ENCODE assay signal across 24 mouse cellular contexts in genomic region chr7:83798004-83798403, GRCm38 (mm10). TPM values are rescaled to one million over a fixed set of nuclear protein-coding genes. Genes with fewer than 3 reads are reported as not detected.
DNase-seq lines count a peak whose midpoint lies in the region; ATAC-seq and TF ChIP-seq lines count a peak whose summit lies in the region.
"Had no signal": no experiment of that assay in that cellular context is flagged by ENCODE, and none has a peak within 500 bp of the region (broad histone marks: within the 10 kb centered on the region; RNA-seq: fewer than 3 reads in every experiment).

No protein-coding gene starts in this region.

- H3K4me2 ChIP-seq in intestine, embryonic 14.5 days (ENCODE audit: low read length), result no peak overlapping the region
- H3K4me2 ChIP-seq in intestine, postnatal 0 days (replicated peaks; ENCODE audit: low read depth), result no peak overlapping the region
- no peak overlapping the region for H3K4me2 ChIP-seq in lung, postnatal 0 days (replicated peaks; ENCODE audit: low read depth, low read length)
- H3K4me2 ChIP-seq in limb, embryonic 13.5 days (replicated peaks), result no peak overlapping the region
- no peak overlapping the region for H3K4me2 ChIP-seq in stomach, postnatal 0 days (replicated peaks; ENCODE audit: low read depth)
- H3K4me2 ChIP-seq: heart, embryonic 11.5 days had no signal

- H3K27me3 ChIP-seq in intestine, embryonic 14.5 days (replicated peaks; ENCODE audit: control insufficient read depth, insufficient read depth, low read length), result no peaks in the 10 kb centered on the region
- no peaks in the 10 kb centered on the region for H3K27me3 ChIP-seq in intestine, postnatal 0 days (replicated peaks; ENCODE audit: control insufficient read depth, insufficient read depth, low read length)
- no peaks in the 10 kb centered on the region for H3K27me3 ChIP-seq in lung, postnatal 0 days (replicated peaks; ENCODE audit: insufficient read depth, low read length)
- H3K27me3 ChIP-seq in limb, embryonic 13.5 days, result no peaks in the 10 kb centered on the region
- no peaks in the 10 kb centered on the region for H3K27me3 ChIP-seq in stomach, postnatal 0 days (ENCODE audit: control insufficient read depth, insufficient read depth, low read length)

- H3K9ac ChIP-seq in intestine, embryonic 14.5 days (ENCODE audit: low read length), result no peak overlapping the region
- no peak overlapping the region for H3K9ac ChIP-seq in intestine, postnatal 0 days (ENCODE audit: low read depth, low read length)
- no peak overlapping the region for H3K9ac ChIP-seq in lung, postnatal 0 days (replicated peaks; ENCODE audit: low read depth)
- no peak overlapping the region for H3K9ac ChIP-seq in limb, embryonic 13.5 days
- no peak overlapping the region for H3K9ac ChIP-seq in stomach, postnatal 0 days (ENCODE audit: low read length)
- H3K9ac ChIP-seq: liver, embryonic 14.5 days had no signal

- H3K4me3 ChIP-seq in intestine, embryonic 14.5 days (ENCODE audit: low read depth, low read length), result no peak overlapping the region
- no peak overlapping the region for H3K4me3 ChIP-seq in intestine, postnatal 0 days (ENCODE audit: low read depth, low read length)
- no peak overlapping the region for H3K4me3 ChIP-seq in lung, postnatal 0 days (ENCODE audit: low read depth, low read length)
- H3K4me3 ChIP-seq in limb, embryonic 13.5 days, result no peak overlapping the region
- no peak overlapping the region for H3K4me3 ChIP-seq in stomach, postnatal 0 days (ENCODE audit: low read depth, low read length)
- H3K4me3 ChIP-seq: hindbrain, embryonic 10.5 days; layer of hippocampus, adult 2 months had no signal

- DNase-seq in intestine, embryonic 14.5 days (ENCODE audit: low spot score), result no peak
- peak; percentile 73 for DNase-seq in lung, postnatal 0 days (ENCODE audit: low spot score)
- no peak for DNase-seq in lung, postnatal 4 days
- no peak for DNase-seq in stomach, postnatal 0 days (ENCODE audit: low spot score)
- DNase-seq in heart, adult 9 months (ENCODE audit: low spot score in 2 of 2), result no peak
- no peak for DNase-seq in spleen, adult 12 weeks (ENCODE audit: low spot score)
- DNase-seq: cerebellum, adult 18-20 months; kidney, adult 8-10 months; kidney, postnatal 25 days; lung, postnatal 14 days; midbrain, embryonic 14.5 days; thymus, adult 18-20 months; thymus, postnatal 36 days had no signal

- peak; percentile 63; the same call in 1 of the 2 replicates for ATAC-seq in intestine, embryonic 14.5 days (replicated peaks; ENCODE audit: low FRiP score, low TSS enrichment, low read depth)
- no peak for ATAC-seq in intestine, postnatal 0 days
- ATAC-seq in lung, postnatal 0 days, result peak; percentile 46; the same call in 1 of the 2 replicates
- ATAC-seq in limb, embryonic 13.5 days (ENCODE audit: low FRiP score, low read depth), result no peak
- ATAC-seq in stomach, postnatal 0 days (ENCODE audit: low FRiP score, low TSS enrichment), result no peak
- ATAC-seq: CD4-positive, CD25-positive, alpha-beta regulatory T cell, adult 4 months; forebrain, embryonic 14.5 days; hindbrain, postnatal 0 days had no signal

- 0 out of 2 replicates have a peak, but pooled peaks have one; percentile 22 for TF ChIP-seq EP300 in lung, postnatal 0 days (IDR thresholded peaks at IDR 0.05)
- peak; percentile 37 for TF ChIP-seq EP300 in stomach, postnatal 0 days (optimal IDR thresholded peaks at IDR 0.05)

- peak overlapping the region; percentile 36; the same call in 1 of the 2 replicates for H3K27ac ChIP-seq in intestine, embryonic 14.5 days (ENCODE audit: low read depth)
- H3K27ac ChIP-seq in intestine, postnatal 0 days (ENCODE audit: low read depth, low read length), result no peak overlapping the region
- no peak overlapping the region for H3K27ac ChIP-seq in lung, postnatal 0 days (ENCODE audit: low read length)
- H3K27ac ChIP-seq in limb, embryonic 13.5 days, result peak overlapping the region; percentile 61; the same call in 1 of the 2 replicates
- no peak overlapping the region for H3K27ac ChIP-seq in stomach, postnatal 0 days (replicated peaks)
- H3K27ac ChIP-seq: hindbrain, embryonic 10.5 days; hindbrain, postnatal 0 days; layer of hippocampus, adult 2 months; liver, embryonic 14.5 days had no signal

- no peaks in the 10 kb centered on the region for H3K9me3 ChIP-seq in intestine, embryonic 14.5 days (ENCODE audit: control insufficient read depth, low read length)
- no peaks in the 10 kb centered on the region for H3K9me3 ChIP-seq in intestine, postnatal 0 days (ENCODE audit: control insufficient read depth)
- H3K9me3 ChIP-seq in lung, postnatal 0 days (ENCODE audit: low read length), result no peaks in the 10 kb centered on the region
- H3K9me3 ChIP-seq in limb, embryonic 13.5 days, result no peaks in the 10 kb centered on the region
- H3K9me3 ChIP-seq in stomach, postnatal 0 days (ENCODE audit: control insufficient read depth, low read length), result no peaks in the 10 kb centered on the region
- H3K9me3 ChIP-seq: hindbrain, embryonic 10.5 days had no signal

- no peak for TF ChIP-seq CTCF in intestine, postnatal 0 days (IDR thresholded peaks at IDR 0.05; ENCODE audit: low read depth)
- no peak for TF ChIP-seq CTCF in lung, postnatal 0 days (IDR thresholded peaks at IDR 0.05)
- no peak for TF ChIP-seq CTCF in stomach, postnatal 0 days (IDR thresholded peaks at IDR 0.05; ENCODE audit: low read depth)

- H3K36me3 ChIP-seq in intestine, embryonic 14.5 days (ENCODE audit: control insufficient read depth, insufficient read depth, low read length), result no peaks in the 10 kb centered on the region
- H3K36me3 ChIP-seq in intestine, postnatal 0 days (ENCODE audit: control insufficient read depth, insufficient read depth), result no peaks in the 10 kb centered on the region
- no peaks in the 10 kb centered on the region for H3K36me3 ChIP-seq in lung, postnatal 0 days (ENCODE audit: insufficient read depth, low read length)
- H3K36me3 ChIP-seq in limb, embryonic 13.5 days, result no peaks in the 10 kb centered on the region
- H3K36me3 ChIP-seq in stomach, postnatal 0 days (ENCODE audit: control insufficient read depth, insufficient read depth, low read length), result no peaks in the 10 kb centered on the region
- H3K36me3 ChIP-seq: hindbrain, embryonic 10.5 days had no signal

- peaks cover 14% of the 10 kb centered on the region; the same call in 1 of the 2 replicates for H3K4me1 ChIP-seq in intestine, embryonic 14.5 days (replicated peaks; ENCODE audit: control insufficient read depth, insufficient read depth, low read length)
- no peaks in the 10 kb centered on the region; the same call in 1 of the 2 replicates for H3K4me1 ChIP-seq in intestine, postnatal 0 days (replicated peaks; ENCODE audit: control insufficient read depth, insufficient read depth, low read length)
- H3K4me1 ChIP-seq in lung, postnatal 0 days (ENCODE audit: insufficient read depth, low read depth, low read length), result no peaks in the 10 kb centered on the region
- H3K4me1 ChIP-seq in limb, embryonic 13.5 days, result peaks cover 27% of the 10 kb centered on the region
- H3K4me1 ChIP-seq in stomach, postnatal 0 days (replicated peaks; ENCODE audit: control insufficient read depth, insufficient read depth), result no peaks in the 10 kb centered on the region

RNA-seq across cellular contexts. Expression of gene Cfap161, which starts 3.3 kb away (rescaled TPM):
- polyA plus RNA-seq in intestine, embryonic 14.5 days (2014; fragmentation: Nextera tagmentation; extraction: Ambion mirVana), result 0.17 and 0.45 TPM in 2 replicates
- not detected in 2 replicates for polyA plus RNA-seq in intestine, postnatal 0 days (2015; fragmentation: Nextera tagmentation; extraction: Ambion mirVana)
- polyA plus RNA-seq in lung, postnatal 0 days (2015; fragmentation: Nextera tagmentation; extraction: Ambion mirVana), result 6.8 and 10.4 TPM in 2 replicates
- polyA plus RNA-seq in limb, embryonic 13.5 days (2015; fragmentation: Nextera tagmentation; extraction: Ambion mirVana), result 0.52 and 0.57 TPM in 2 replicates
- polyA plus RNA-seq in stomach, postnatal 0 days (2015; fragmentation: Nextera tagmentation; extraction: Ambion mirVana), result 0.05 and 0.13 TPM in 2 replicates
- polyA plus RNA-seq: CD4-positive, CD25-positive, alpha-beta regulatory T cell, adult 4 months; neural tube, embryonic 11.5 days; small intestine, adult 2 months had no signal

RNA-seq across cellular contexts. Expression of gene Il16, which starts 52.5 kb away (rescaled TPM):
- polyA plus RNA-seq in intestine, embryonic 14.5 days (2014; fragmentation: Nextera tagmentation; extraction: Ambion mirVana), result 3.4 and 3.7 TPM in 2 replicates
- 2.5 and 2.9 TPM in 2 replicates for polyA plus RNA-seq in intestine, postnatal 0 days (2015; fragmentation: Nextera tagmentation; extraction: Ambion mirVana)
- polyA plus RNA-seq in lung, postnatal 0 days (2015; fragmentation: Nextera tagmentation; extraction: Ambion mirVana), result 7.9 and 8.0 TPM in 2 replicates
- polyA plus RNA-seq in limb, embryonic 13.5 days (2015; fragmentation: Nextera tagmentation; extraction: Ambion mirVana), result 3.7 and 4.6 TPM in 2 replicates
- 2.6 and 2.8 TPM in 2 replicates for polyA plus RNA-seq in stomach, postnatal 0 days (2015; fragmentation: Nextera tagmentation; extraction: Ambion mirVana)

Comparison
In these comparisons a context has a peak if more than half of its experiments do, and no peak if none do; other contexts are left out.
1. ATAC-seq: peak in intestine, embryonic 14.5 days (single experiment) and lung, postnatal 0 days (single experiment); none in intestine, postnatal 0 days (single experiment), limb, embryonic 13.5 days (single experiment) and stomach, postnatal 0 days (single experiment).
2. H3K27ac ChIP-seq: peak in intestine, embryonic 14.5 days (single experiment) and limb, embryonic 13.5 days (single experiment); none in intestine, postnatal 0 days (single experiment), lung, postnatal 0 days (single experiment) and stomach, postnatal 0 days (single experiment).